Mouse (Mus musculus) limb, embryonic 10.5 days (tissue): ENCODE results near the gene Irgc1. TPM values are rescaled to one million over a fixed set of nuclear protein-coding genes. Genes with fewer than 3 reads are reported as not detected.
"Not testable (repeated sequence)": the region's sequence is repeated elsewhere in the genome, so short reads cannot be mapped to it uniquely, and the experiment has no call there.

Experiments used
- DNase-seq: peaks from one replicate; pipeline ENCODE4 v3.0.0-alpha.2; 2017; ENCODE audit warnings: low spot score
- H3K27ac ChIP-seq: fragments of 300-500 bp; sonication (generic); 2 replicates; pipeline ENCODE4 v1.5.1; 2016; ENCODE audit warnings: mild to moderate bottlenecking
- H3K27me3 ChIP-seq: fragments of 300-500 bp; sonication (generic); 2 replicates; pipeline ENCODE4 v1.6.1; 2016; ENCODE audit warnings: low read depth, mild to moderate bottlenecking; ENCODE audit not compliant: poor library complexity, severe bottlenecking
- H3K36me3 ChIP-seq: fragments of 300-500 bp; sonication (generic); 2 replicates; pipeline ENCODE4 v1.6.1; 2016; ENCODE audit warnings: mild to moderate bottlenecking, moderate library complexity
- H3K4me1 ChIP-seq: fragments of 300-500 bp; sonication (generic); 2 replicates; pipeline ENCODE4 v1.6.1; 2016
- H3K4me3 ChIP-seq: fragments of 300-500 bp; sonication (generic); 2 replicates; pipeline ENCODE4 v1.5.1; 2016; ENCODE audit warnings: mild to moderate bottlenecking, moderate library complexity
- H3K9me3 ChIP-seq: fragments of 300-500 bp; sonication (generic); replicated peaks from 2 replicates; pipeline ENCODE4 v1.6.1; 2016; ENCODE audit warnings: mild to moderate bottlenecking
- WGBS: fragments of 180-500 bp; shearing (Covaris S2); methylation state at CpG from one replicate; pipeline ENCODE4 v1.1.7; 2016; 5-methylcytosine and 5-hydroxymethylcytosine counted together
- polyA plus RNA-seq: library from polyadenylated mRNA; unstranded; fragments of >200 nt; fragmentation: Nextera tagmentation; extraction: Ambion mirVana; gene quantifications from 2 replicates; pipeline ENCODE4 v1.2.1, GENCODE M21; 2016

Irgc1 gene
- polyA plus RNA-seq, 1 experiment from 2014 or later = not detected

DNA sequence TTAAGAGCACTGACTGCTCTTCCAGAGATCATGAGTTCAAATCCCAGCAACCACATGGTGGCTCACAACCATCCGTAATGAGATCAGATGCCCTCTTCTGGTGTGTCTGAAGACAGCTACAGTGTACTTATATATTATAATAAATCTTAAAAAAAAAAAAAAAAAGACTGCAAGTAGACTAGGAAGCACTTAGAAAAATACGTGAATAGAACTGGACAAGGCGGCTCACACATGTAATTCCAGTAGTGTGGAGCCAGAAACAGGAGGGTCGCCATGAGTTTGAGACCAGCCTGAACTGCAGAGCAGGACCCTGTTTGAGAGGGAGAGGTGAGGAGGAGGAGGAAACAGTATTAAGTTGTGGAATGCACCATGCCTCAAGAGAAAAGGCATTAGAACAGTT lies 51.6 kb downstream of the Irgc1 start:
- not testable (repeated sequence) for H3K27me3 ChIP-seq, H3K9me3 ChIP-seq, H3K4me1 ChIP-seq, H3K27ac ChIP-seq, DNase-seq, H3K4me3 ChIP-seq
- 94% methylated on average over 4 of the region's 4 CpGs for WGBS
- H3K36me3 ChIP-seq = peaks cover 41% of the 10 kb centered on the region

- peak overlapping the region; percentile 94 for H3K27ac ChIP-seq
- 19% methylated on average over 3 of the region's 3 CpGs for WGBS
- peaks cover 36% of the 10 kb centered on the region for H3K36me3 ChIP-seq
- no peaks in the 10 kb centered on the region for H3K27me3 ChIP-seq
- H3K9me3 ChIP-seq = no peaks in the 10 kb centered on the region
- no peak for DNase-seq
- peak overlapping the region; percentile 72 for H3K4me3 ChIP-seq
- peaks cover 13% of the 10 kb centered on the region for H3K4me1 ChIP-seq
Measured at GRCm38 (mm10) chr7:24400082-24400452, 52.0 kb downstream of the Irgc1 start.

GRCm38 (mm10) chr7:24399256-24400081 lies 52.6 kb downstream of the Irgc1 start, which contains the start of gene Smg9:
Gene Smg9, plus strand, starts transcription at chr7:24399619.
- DNase-seq = peak; percentile 97
- Histone ChIP-seq H3K4me1 (peaks cover 19% of the 10 kb centered on the region), H3K36me3 (peaks cover 30% of the 10 kb centered on the region), H3K27ac (peak within 1 kb of the TSS; percentile 94), H3K27me3 (no peaks in the 10 kb centered on the region), H3K4me3 (peak within 1 kb of the TSS; percentile 72), H3K9me3 (no peaks in the 10 kb centered on the region)
- WGBS = 3% methylated on average over 66 of the region's 66 CpGs

DNA sequence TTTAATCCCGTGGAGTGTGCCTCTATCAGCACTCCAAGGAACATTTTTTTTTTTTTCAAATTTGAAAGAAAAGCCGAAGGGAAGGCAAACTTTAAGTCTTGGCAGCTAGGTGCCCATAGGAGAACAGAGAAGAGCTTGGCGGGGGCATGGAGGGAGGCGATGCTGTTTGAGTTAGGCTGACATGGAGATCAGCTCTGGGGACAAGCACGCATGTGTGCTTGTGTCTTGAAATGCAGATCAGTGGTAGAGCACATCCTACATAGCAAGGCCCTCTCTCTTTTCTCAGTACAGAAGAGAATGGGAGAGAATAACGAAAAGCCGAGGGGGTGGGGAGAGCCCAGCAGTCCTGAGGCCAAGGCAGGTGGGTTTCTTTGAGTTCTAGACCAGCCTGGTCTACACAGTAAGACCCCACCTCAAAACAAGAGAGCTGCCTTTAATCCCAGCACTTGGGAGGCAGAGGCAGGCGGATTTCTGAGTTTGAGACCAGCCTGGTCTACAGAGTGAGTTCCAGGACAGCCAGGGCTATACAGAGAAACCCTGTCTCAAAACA lies 53.7 kb downstream of the Irgc1 start:
- Histone ChIP-seq H3K4me3 (no peak overlapping the region), H3K27ac (no peak overlapping the region), H3K36me3 (peaks cover 21% of the 10 kb centered on the region), H3K27me3 (no peaks in the 10 kb centered on the region), H3K9me3 (no peaks in the 10 kb centered on the region), H3K4me1 (peaks cover 23% of the 10 kb centered on the region)
- 92% methylated on average over 8 of the region's 8 CpGs for WGBS
- no peak for DNase-seq

DNA sequence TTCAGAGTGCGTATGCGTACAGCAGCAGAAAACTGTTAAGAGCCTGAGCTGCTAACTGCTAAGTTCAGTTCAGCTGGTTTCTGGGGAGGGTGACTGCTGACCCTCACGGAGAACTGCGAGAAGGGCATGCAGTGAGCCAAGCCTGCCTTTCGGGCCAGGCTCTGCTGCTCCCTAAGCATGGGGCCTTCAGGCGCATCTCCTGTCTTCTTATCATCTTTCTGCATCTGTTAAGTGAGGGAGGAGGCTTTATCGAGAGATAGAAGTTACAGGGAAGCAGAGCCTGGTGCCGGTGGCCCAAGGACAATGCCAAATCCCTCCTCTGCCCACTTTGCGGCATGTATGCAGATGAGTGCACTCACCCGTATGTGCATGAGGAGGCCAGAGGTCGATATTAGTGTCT lies 55.3 kb downstream of the Irgc1 start:
- Histone ChIP-seq H3K27me3 (no peaks in the 10 kb centered on the region), H3K4me3 (no peak overlapping the region), H3K4me1 (peaks cover 24% of the 10 kb centered on the region), H3K9me3 (no peaks in the 10 kb centered on the region), H3K27ac (peak overlapping the region; percentile 23; the same call in 1 of the 2 replicates), H3K36me3 (peaks cover 5% of the 10 kb centered on the region)
- DNase-seq = no peak
- WGBS = 82% methylated on average over 11 of the region's 11 CpGs

DNA sequence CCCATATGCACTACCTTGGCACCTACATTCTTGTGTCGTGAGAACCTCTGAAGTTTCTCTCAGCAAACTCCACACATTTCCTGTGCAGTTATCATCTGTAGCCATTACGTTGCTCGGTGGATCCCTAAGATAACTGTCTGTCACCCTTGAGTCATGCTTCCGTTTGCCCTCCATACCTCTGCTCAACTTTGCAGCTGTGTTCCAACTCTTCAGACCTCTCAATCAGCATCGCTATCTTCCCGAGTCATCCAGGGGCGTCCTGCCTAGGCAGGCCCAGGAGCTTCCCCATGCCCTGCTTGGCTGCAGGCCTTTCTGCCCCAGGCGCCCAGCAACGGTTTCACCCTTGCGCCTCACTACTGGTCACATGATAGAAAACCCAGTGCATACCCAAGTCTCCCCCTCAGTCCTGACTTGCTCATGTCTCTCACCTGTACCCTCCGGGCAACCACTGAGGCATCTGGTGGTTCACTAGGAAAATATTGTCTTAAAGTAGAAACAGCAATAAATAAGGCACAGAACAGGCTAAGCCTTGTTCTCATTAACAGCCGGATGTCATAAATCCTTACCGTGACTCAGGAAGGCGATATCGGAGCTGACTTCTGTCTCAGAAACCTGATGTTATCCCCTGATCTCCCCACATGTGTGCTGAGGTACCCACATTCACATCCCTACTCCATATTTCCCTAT lies 57.5 kb downstream of the Irgc1 start:
- Histone ChIP-seq H3K4me1 (peaks cover 37% of the 10 kb centered on the region), H3K4me3 (0 out of 2 replicates have a peak overlapping the region, but pooled peaks have one; percentile 0), H3K36me3 (no peaks in the 10 kb centered on the region), H3K27ac (peak overlapping the region; percentile 79), H3K27me3 (no peaks in the 10 kb centered on the region), H3K9me3 (no peaks in the 10 kb centered on the region)
- 60% methylated on average over 15 of the region's 15 CpGs for WGBS
- peak; percentile 54 for DNase-seq

GRCm38 (mm10) chr7:24394054-24394453 lies 58.0 kb downstream of the Irgc1 start:
- WGBS = 91% methylated on average over 3 of the region's 3 CpGs
- no peaks in the 10 kb centered on the region for H3K27me3 ChIP-seq
- H3K4me1 ChIP-seq = peaks cover 41% of the 10 kb centered on the region
- H3K9me3 ChIP-seq = no peaks in the 10 kb centered on the region
- peak overlapping the region; percentile 79 for H3K27ac ChIP-seq
- no peak overlapping the region for H3K4me3 ChIP-seq
- no peak for DNase-seq
- H3K36me3 ChIP-seq = no peaks in the 10 kb centered on the region

- H3K4me3 ChIP-seq = no peak overlapping the region
- H3K27ac ChIP-seq = peak overlapping the region; percentile 82
- 80% methylated on average over 2 of the region's 2 CpGs for WGBS
- peaks cover 41% of the 10 kb centered on the region for H3K4me1 ChIP-seq
- no peaks in the 10 kb centered on the region for H3K36me3 ChIP-seq
- no peak for DNase-seq
- H3K27me3 ChIP-seq = no peaks in the 10 kb centered on the region
- no peaks in the 10 kb centered on the region for H3K9me3 ChIP-seq
Measured at GRCm38 (mm10) chr7:24391687-24392086, 60.4 kb downstream of the Irgc1 start.

- WGBS = 4% methylated on average over 5 of the region's 5 CpGs
- Histone ChIP-seq H3K4me3 (peak overlapping the region; percentile 38), H3K4me1 (peaks cover 41% of the 10 kb centered on the region), H3K9me3 (no peaks in the 10 kb centered on the region), H3K27ac (peak overlapping the region; percentile 82), H3K27me3 (no peaks in the 10 kb centered on the region), H3K36me3 (no peaks in the 10 kb centered on the region)
- DNase-seq = peak; percentile 72
Measured at GRCm38 (mm10) chr7:24391077-24391476, 61.0 kb downstream of the Irgc1 start.

- DNase-seq = no peak
- Histone ChIP-seq H3K27me3 (no peaks in the 10 kb centered on the region), H3K4me3 (peak overlapping the region; percentile 38; the same call in 1 of the 2 replicates), H3K9me3 (no peaks in the 10 kb centered on the region), H3K36me3 (no peaks in the 10 kb centered on the region), H3K4me1 (peaks cover 41% of the 10 kb centered on the region), H3K27ac (peak overlapping the region; percentile 82)
- WGBS = 53% methylated on average over 7 of the region's 7 CpGs
Measured at GRCm38 (mm10) chr7:24390512-24390911, 61.6 kb downstream of the Irgc1 start.

DNA sequence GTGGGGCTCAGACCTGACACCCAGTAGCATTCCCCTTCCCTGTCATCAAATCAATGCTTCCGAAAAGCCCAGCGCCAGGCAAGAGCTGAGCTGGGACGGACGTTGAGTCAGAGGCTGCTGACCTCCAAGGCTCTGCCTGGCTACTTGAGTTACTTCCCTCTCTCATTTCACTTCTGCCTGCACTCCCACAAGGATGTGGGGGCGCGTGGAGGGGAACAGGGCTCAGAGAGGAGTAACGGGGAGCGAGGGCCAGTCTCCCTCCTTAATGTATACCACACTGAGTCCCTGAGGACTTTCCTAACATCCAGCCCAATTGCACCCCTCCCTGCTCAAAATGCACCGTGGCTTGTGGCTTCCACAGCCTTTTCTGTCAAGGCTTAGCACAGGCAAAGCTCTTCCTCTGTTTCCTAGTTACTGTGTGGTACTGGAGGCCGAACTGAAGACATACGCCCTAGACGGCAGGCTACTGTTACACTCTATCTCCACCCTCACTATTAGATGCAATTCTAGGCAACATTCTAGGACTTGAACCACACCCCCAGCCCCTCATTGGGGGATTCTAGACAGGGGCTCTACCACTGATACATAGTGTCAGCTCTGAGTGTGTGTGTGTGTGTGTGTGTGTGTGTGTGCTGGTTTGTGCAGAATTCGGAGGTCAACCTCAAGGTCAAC lies 62.4 kb downstream of the Irgc1 start:
- H3K4me1 ChIP-seq = peaks cover 35% of the 10 kb centered on the region
- 64% methylated on average over 13 of the region's 13 CpGs for WGBS
- H3K4me3 ChIP-seq = peak overlapping the region; percentile 8; the same call in 1 of the 2 replicates
- peak overlapping the region; percentile 61 for H3K27ac ChIP-seq
- DNase-seq = no peak
- no peaks in the 10 kb centered on the region for H3K36me3 ChIP-seq
- peaks cover under 1% of the 10 kb centered on the region; the same call in 1 of the 2 replicates for H3K27me3 ChIP-seq
- no peaks in the 10 kb centered on the region for H3K9me3 ChIP-seq

GRCm38 (mm10) chr7:24387059-24387556 lies 65.0 kb downstream of the Irgc1 start:
- Histone ChIP-seq H3K27me3 (peaks cover 14% of the 10 kb centered on the region; the same call in 1 of the 2 replicates), H3K36me3 (no peaks in the 10 kb centered on the region), H3K27ac (peak overlapping the region; percentile 46; the same call in 1 of the 2 replicates), H3K9me3 (no peaks in the 10 kb centered on the region), H3K4me3 (no peak overlapping the region), H3K4me1 (peaks cover 39% of the 10 kb centered on the region)
- no peak for DNase-seq
- WGBS = 88% methylated on average over 10 of the region's 10 CpGs
